In genomic region chr12:13315081-13315480, GRCm38 (mm10) we compare ENCODE assay signal across 14 mouse cellular contexts.
"Had no signal": no experiment of that assay in that cellular context is flagged by ENCODE, and none has a peak within 500 bp of the region (broad histone marks: within the 10 kb centered on the region; RNA-seq: fewer than 3 reads in every experiment).

No protein-coding gene starts in this region.

- DNase-seq: gastrocnemius, adult 2 months; gastrocnemius, postnatal 10 days; gastrocnemius, postnatal 25 days; heart, adult 18-20 months; heart, postnatal 10 days; heart, postnatal 4 days; kidney, adult 18-20 months; kidney, adult 8-10 months; kidney, postnatal 10 days; kidney, postnatal 25 days; kidney, postnatal 4 days; liver; liver, embryonic 13.5 days; liver, postnatal 0 days had no signal
